Mouse (Mus musculus): ENCODE data around the gene Zdhhc5.

DNA sequence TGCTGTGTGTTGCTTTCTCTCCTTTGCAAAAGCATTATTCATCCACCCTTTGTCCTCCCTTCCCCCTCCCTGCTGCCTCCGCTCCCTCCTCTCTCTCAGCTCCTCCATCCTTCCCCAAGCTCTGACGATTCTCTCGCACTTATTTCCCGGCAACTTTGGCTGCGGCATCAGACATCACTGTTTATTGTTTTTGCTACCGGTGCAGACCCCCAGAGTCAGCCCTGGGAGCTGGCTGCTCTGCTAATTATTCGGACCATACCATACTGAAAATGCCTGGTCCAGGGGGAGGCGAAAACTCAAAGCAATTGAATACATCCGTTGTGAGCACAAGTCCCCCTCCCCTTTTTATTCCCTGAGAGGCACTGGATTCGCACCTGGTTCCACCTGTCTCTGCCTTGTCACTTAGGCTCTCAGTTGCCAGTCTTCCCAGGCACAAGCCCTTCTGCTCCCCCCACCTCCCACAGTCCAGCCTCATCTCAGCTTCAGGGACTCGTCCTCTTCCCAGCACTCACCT lies 19.4 kb upstream of the Zdhhc5 start:
- TF ChIP-seq ZNF384 (IDR thresholded peaks at IDR 0.05; ENCODE audit: low read depth, low read length): no peak
- no peak for TF ChIP-seq CHD2 (IDR thresholded peaks at IDR 0.05; ENCODE audit: low read depth, low read length)
